Mouse (Mus musculus): ENCODE results near the gene Igf2bp1.
"Not testable (repeated sequence)": the region's sequence is repeated elsewhere in the genome, so short reads cannot be mapped to it uniquely, and the experiment has no call there.

Igf2bp1 gene

GRCm38 (mm10) chr11:95963304-95963703 lies 42.4 kb downstream of the Igf2bp1 start:
- peak; percentile 96 for DNase-seq (ENCODE audit: low read depth, low spot score)

- DNase-seq (ENCODE audit: low read depth, low spot score) = peak; percentile 73
These were observed 46.6 kb downstream of the Igf2bp1 start for GRCm38 (mm10) chr11:95959152-95959551.

GRCm38 (mm10) chr11:95958251-95958650 lies 47.5 kb downstream of the Igf2bp1 start:
- no peak for DNase-seq (ENCODE audit: low read depth, low spot score)

- DNase-seq (ENCODE audit: low read depth, low spot score) = no peak
These were observed 48.3 kb downstream of the Igf2bp1 start for GRCm38 (mm10) chr11:95957407-95957806.

- no peak for DNase-seq (ENCODE audit: low read depth, low spot score)
These were observed 52.4 kb downstream of the Igf2bp1 start for GRCm38 (mm10) chr11:95953313-95953712.

GRCm38 (mm10) chr11:95945838-95946472 lies 59.8 kb downstream of the Igf2bp1 start:
- no peak for DNase-seq (ENCODE audit: low read depth, low spot score)

- DNase-seq (ENCODE audit: low read depth, low spot score) = peak; percentile 78
These were observed 65.8 kb downstream of the Igf2bp1 start for GRCm38 (mm10) chr11:95939828-95940507.

- no peak for DNase-seq (ENCODE audit: low read depth, low spot score)
These were observed 69.3 kb downstream of the Igf2bp1 start for GRCm38 (mm10) chr11:95936409-95936808.

- not testable (repeated sequence) for DNase-seq (ENCODE audit: low read depth, low spot score)
These were observed 73.6 kb downstream of the Igf2bp1 start for GRCm38 (mm10) chr11:95932168-95932567.

- peak; percentile 85 for DNase-seq (ENCODE audit: low read depth, low spot score)
These were observed 79.3 kb downstream of the Igf2bp1 start for GRCm38 (mm10) chr11:95926398-95926797.

- no peak for DNase-seq (ENCODE audit: low read depth, low spot score)
These were observed 79.8 kb downstream of the Igf2bp1 start for GRCm38 (mm10) chr11:95925976-95926375.

GRCm38 (mm10) chr11:95924215-95924614 lies 81.5 kb downstream of the Igf2bp1 start:
- peak; percentile 31 for DNase-seq (ENCODE audit: low read depth, low spot score)

GRCm38 (mm10) chr11:95923477-95923876 lies 82.3 kb downstream of the Igf2bp1 start:
- not testable (repeated sequence) for DNase-seq (ENCODE audit: low read depth, low spot score)

GRCm38 (mm10) chr11:95921991-95922621 lies 83.6 kb downstream of the Igf2bp1 start:
- DNase-seq (ENCODE audit: low read depth, low spot score) = no peak

- DNase-seq (ENCODE audit: low read depth, low spot score) = no peak
These were observed 89.3 kb downstream of the Igf2bp1 start for GRCm38 (mm10) chr11:95916426-95916825.

GRCm38 (mm10) chr11:95915006-95915710 lies 90.6 kb downstream of the Igf2bp1 start:
- peak; percentile 52 for DNase-seq (ENCODE audit: low read depth, low spot score)

GRCm38 (mm10) chr11:95914571-95914991 lies 91.2 kb downstream of the Igf2bp1 start, which contains the start of gene B4galnt2:
TSS of gene B4galnt2 (minus strand) at chr11:95914891.
- peak; percentile 62 for DNase-seq (ENCODE audit: low read depth, low spot score)

- DNase-seq (ENCODE audit: low read depth, low spot score) = peak; percentile 44
These were observed 91.7 kb downstream of the Igf2bp1 start for GRCm38 (mm10) chr11:95913959-95914566.

- peak; percentile 66 for DNase-seq (ENCODE audit: low read depth, low spot score)
These were observed 94.2 kb downstream of the Igf2bp1 start for GRCm38 (mm10) chr11:95911579-95911978.

GRCm38 (mm10) chr11:95907805-95908524 lies 97.8 kb downstream of the Igf2bp1 start:
- DNase-seq (ENCODE audit: low read depth, low spot score) = no peak
